Mouse (Mus musculus) embryonic fibroblast, embryonic 13.5 days (primary cell): Measurements from ENCODE around the gene Neu2. TPM values are rescaled to one million over a fixed set of nuclear protein-coding genes. Genes with fewer than 3 reads are reported as not detected.

Experiments
- H3K27ac ChIP-seq: 2 replicates; pipeline ENCODE4 v1.5.1; 2012; ENCODE audit warnings: low read length, control low read depth, inconsistent platforms; ENCODE audit not compliant: insufficient read depth
- H3K4me1 ChIP-seq: 2 replicates; pipeline ENCODE4 v1.6.1; 2011; ENCODE audit warnings: low read length; ENCODE audit not compliant: control insufficient read depth, insufficient read depth
- H3K4me3 ChIP-seq: 2 replicates; pipeline ENCODE4 v1.5.1; 2011; ENCODE audit warnings: mild to moderate bottlenecking, control low read depth, low read length; ENCODE audit not compliant: insufficient read depth
- CTCF ChIP-seq: IDR thresholded peaks from 2 replicates; pipeline ENCODE4 v1.5.1; 2011; ENCODE audit warnings: mild to moderate bottlenecking, control low read depth, low read length, moderate library complexity, borderline replicate concordance; ENCODE audit not compliant: insufficient read depth
- POLR2A ChIP-seq: IDR thresholded peaks from 2 replicates; pipeline ENCODE4 v1.6.1; 2011; ENCODE audit warnings: low read depth, mild to moderate bottlenecking, control low read depth, low read length, moderate library complexity
- polyA plus RNA-seq: library from polyadenylated mRNA; stranded (reverse); fragments of >200 nt; gene quantifications from 2 replicates; pipeline ENCODE4 v1.2.4, GENCODE M21; 2011; ENCODE audit warnings: low read depth; ENCODE audit not compliant: missing spikeins, insufficient read length

Gene Neu2
- polyA plus RNA-seq, 1 experiment = not detected

GRCm38 (mm10) chr1:87625254-87626025 is 115.8 kb downstream of the Neu2 start:
- no peak overlapping the region for H3K4me3 ChIP-seq
- H3K4me1 ChIP-seq = peaks cover 2% of the 10 kb centered on the region; the same call in 1 of the 2 replicates
- H3K27ac ChIP-seq = no peak overlapping the region
- no peak for TF ChIP-seq CTCF
- TF ChIP-seq POLR2A = no peak

GRCm38 (mm10) chr1:87626344-87626743 is 116.7 kb downstream of the Neu2 start:
- peaks cover 2% of the 10 kb centered on the region; the same call in 1 of the 2 replicates for H3K4me1 ChIP-seq
- no peak overlapping the region for H3K4me3 ChIP-seq
- no peak overlapping the region for H3K27ac ChIP-seq
- TF ChIP-seq POLR2A (no peak), CTCF (no peak)

- no peak overlapping the region for H3K27ac ChIP-seq
- no peaks in the 10 kb centered on the region for H3K4me1 ChIP-seq
- no peak overlapping the region for H3K4me3 ChIP-seq
- no peak for TF ChIP-seq CTCF
- TF ChIP-seq POLR2A = no peak
Observed at GRCm38 (mm10) chr1:87628085-87628484, 118.4 kb downstream of the Neu2 start.

DNA sequence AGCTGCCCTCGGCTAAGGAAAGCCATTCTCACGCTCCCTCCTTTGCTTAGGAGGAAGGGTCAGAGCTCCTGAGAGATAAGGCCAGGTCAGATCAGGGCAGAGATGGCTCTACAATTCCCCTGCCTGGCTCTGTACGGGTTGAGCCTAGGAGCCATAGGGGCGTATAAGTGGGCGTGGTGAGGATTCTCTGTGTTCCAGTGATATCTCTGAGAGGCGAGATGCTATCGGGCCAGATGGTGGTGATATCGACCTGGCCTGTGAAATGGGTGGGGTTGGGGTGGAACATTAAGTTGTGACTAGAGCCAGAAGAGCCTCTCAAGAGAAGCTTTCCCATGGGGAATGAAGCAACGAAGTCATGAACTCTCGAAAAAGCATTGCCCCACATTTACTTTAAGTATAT is 121.9 kb downstream of the Neu2 start:
- Histone ChIP-seq H3K4me3 (no peak overlapping the region), H3K27ac (no peak overlapping the region), H3K4me1 (no peaks in the 10 kb centered on the region)
- TF ChIP-seq POLR2A (no peak), CTCF (no peak)

GRCm38 (mm10) chr1:87632163-87632562 is 122.5 kb downstream of the Neu2 start:
- H3K4me3 ChIP-seq = no peak overlapping the region
- TF ChIP-seq POLR2A = no peak
- no peak for TF ChIP-seq CTCF
- H3K27ac ChIP-seq = no peak overlapping the region
- no peaks in the 10 kb centered on the region for H3K4me1 ChIP-seq

GRCm38 (mm10) chr1:87636716-87637117 is 127.0 kb downstream of the Neu2 start:
- no peak overlapping the region for H3K27ac ChIP-seq
- H3K4me3 ChIP-seq = no peak overlapping the region
- TF ChIP-seq CTCF (no peak), POLR2A (no peak)
- no peaks in the 10 kb centered on the region for H3K4me1 ChIP-seq

- Histone ChIP-seq H3K27ac (no peak overlapping the region), H3K4me3 (no peak overlapping the region), H3K4me1 (no peaks in the 10 kb centered on the region)
- TF ChIP-seq POLR2A (no peak), CTCF (no peak)
Observed at GRCm38 (mm10) chr1:87637121-87637877, 127.6 kb downstream of the Neu2 start.

DNA sequence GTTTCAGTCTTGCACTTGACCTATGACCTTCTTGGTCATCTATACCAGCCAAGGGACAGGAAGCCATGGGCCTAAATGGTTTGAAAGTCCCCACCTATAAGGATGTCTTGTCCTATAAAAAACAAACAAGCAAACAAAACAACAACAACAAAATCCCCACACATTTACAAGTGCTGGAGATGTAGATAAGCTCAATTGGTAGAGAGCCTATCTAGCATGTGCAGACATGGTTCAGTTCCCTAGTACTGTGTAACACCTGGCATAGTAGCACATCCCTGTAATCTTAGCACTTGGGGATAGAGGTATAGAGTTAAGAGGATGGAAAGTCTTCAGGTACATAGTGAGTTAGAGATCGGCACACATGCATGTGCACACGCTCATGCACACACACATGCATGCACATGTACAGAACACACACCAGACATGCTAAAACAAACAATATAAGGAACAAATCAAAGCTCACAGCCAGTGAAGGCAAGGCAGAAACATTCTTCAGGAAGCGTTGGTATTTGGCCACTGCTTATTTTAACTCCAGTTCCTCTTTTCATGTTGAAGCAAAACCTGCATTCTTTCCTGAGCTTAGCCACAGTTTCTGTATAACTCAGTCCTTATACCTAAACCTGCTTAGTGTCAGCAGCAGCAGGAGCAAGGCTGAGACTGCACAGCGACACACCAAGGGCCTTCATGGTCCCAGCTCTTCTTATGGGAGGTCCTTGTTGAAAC is 128.3 kb downstream of the Neu2 start:
- no peak overlapping the region for H3K4me3 ChIP-seq
- H3K4me1 ChIP-seq = no peaks in the 10 kb centered on the region
- no peak overlapping the region for H3K27ac ChIP-seq
- TF ChIP-seq POLR2A (no peak), CTCF (no peak)

- no peak overlapping the region for H3K27ac ChIP-seq
- no peak overlapping the region for H3K4me3 ChIP-seq
- TF ChIP-seq CTCF (no peak), POLR2A (no peak)
- H3K4me1 ChIP-seq = no peaks in the 10 kb centered on the region
Observed at GRCm38 (mm10) chr1:87639724-87640123, 130.0 kb downstream of the Neu2 start.

GRCm38 (mm10) chr1:87640165-87640661 is 130.5 kb downstream of the Neu2 start:
- TF ChIP-seq POLR2A (no peak), CTCF (no peak)
- H3K27ac ChIP-seq = no peak overlapping the region
- no peak overlapping the region for H3K4me3 ChIP-seq
- no peaks in the 10 kb centered on the region for H3K4me1 ChIP-seq
